11 mouse cellular contexts compared by ENCODE assay signal in genomic region chr5:38689186-38689585, GRCm38 (mm10).
"Had no signal": no experiment of that assay in that cellular context is flagged by ENCODE, and none has a peak within 500 bp of the region (broad histone marks: within the 10 kb centered on the region; RNA-seq: fewer than 3 reads in every experiment).

No protein-coding gene starts in this region.

- DNase-seq: lung, adult 2 months; lung, postnatal 14 days; lung, postnatal 36 days; retina, postnatal 1 day; right cerebral cortex, adult 18-20 months; right cerebral cortex, postnatal 25 days; right cerebral cortex, postnatal 4 days; spleen, adult 18-20 months; thymus, adult 18-20 months; thymus, postnatal 14 days; thymus, postnatal 36 days had no signal
